Mouse (Mus musculus) MEL (cell line): ENCODE data around the gene Serpinb5. TPM values are rescaled to one million over a fixed set of nuclear protein-coding genes. Genes with fewer than 3 reads are reported as not detected.

Experiments
- DNase-seq: peaks from one replicate; pipeline ENCODE4 v3.0.0; 2011; ENCODE audit warnings: low read depth, low spot score
- H3K27ac ChIP-seq: 2 replicates; pipeline ENCODE4 v1.5.1; 2012; ENCODE audit warnings: low read depth, mild to moderate bottlenecking, control low read depth, low read length, moderate library complexity; ENCODE audit not compliant: control insufficient read depth
- H3K27me3 ChIP-seq, 2 experiments: fragments of 150-350 bp in 1 of 2; sonication (generic) in 1 of 2; 2 replicates each; pipeline ENCODE4 v1.6.1; 2012; ENCODE audit warnings: low read length in 2 of 2, mild to moderate bottlenecking in 2 of 2, improper control_type of control experiment in 1 of 2, moderate library complexity in 1 of 2; ENCODE audit not compliant: insufficient read depth in 2 of 2, control insufficient read depth in 1 of 2
- H3K36me3 ChIP-seq, 2 experiments: 2 replicates each; pipeline ENCODE4 v1.6.1; 2012 to 2014; ENCODE audit warnings: low read length in 2 of 2, improper control_type of control experiment in 1 of 2, inconsistent platforms in 1 of 2, mild to moderate bottlenecking in 1 of 2; ENCODE audit not compliant: insufficient read depth in 2 of 2, control insufficient read depth in 1 of 2
- H3K4me1 ChIP-seq, 2 experiments: fragments of 150-350 bp in 1 of 2; sonication (generic) in 1 of 2; 2 replicates each; pipeline ENCODE4 v1.6.1; 2012; ENCODE audit warnings: low read length in 2 of 2, improper control_type of control experiment in 1 of 2, mild to moderate bottlenecking in 1 of 2; ENCODE audit not compliant: insufficient read depth in 2 of 2, control insufficient read depth in 1 of 2
- H3K4me3 ChIP-seq, 2 experiments: fragments of 150-350 bp in 1 of 2; sonication (generic) in 1 of 2; 2 replicates each; pipeline ENCODE4 v1.5.1; 2012; ENCODE audit warnings: low read depth in 2 of 2, low read length in 2 of 2, mild to moderate bottlenecking in 2 of 2, moderate library complexity in 2 of 2, control low read depth in 1 of 2, improper control_type of control experiment in 1 of 2; ENCODE audit not compliant: control insufficient read depth in 1 of 2, insufficient read depth in 1 of 2
- H3K79me2 ChIP-seq: 2 replicates; pipeline ENCODE4 v1.6.1; 2012; ENCODE audit warnings: mild to moderate bottlenecking, low read length, moderate library complexity; ENCODE audit not compliant: control insufficient read depth, poor library complexity, insufficient read depth
- H3K9ac ChIP-seq: 2 replicates; pipeline ENCODE4 v1.6.1; 2012; ENCODE audit warnings: low read depth, mild to moderate bottlenecking, control low read depth, low read length, moderate library complexity; ENCODE audit not compliant: control insufficient read depth, poor library complexity, severe bottlenecking
- H3K9me3 ChIP-seq: fragments of 150-350 bp; sonication (generic); replicated peaks from 2 replicates; pipeline ENCODE4 v1.6.1; 2012; ENCODE audit warnings: mild to moderate bottlenecking, low read length, improper control_type of control experiment, moderate library complexity; ENCODE audit not compliant: insufficient read depth
- CHD2 ChIP-seq: IDR thresholded peaks from 2 replicates; pipeline ENCODE4 v1.6.1; 2011; ENCODE audit warnings: low read length, improper control_type of control experiment
- CTCF ChIP-seq, 3 experiments: IDR thresholded peaks in 2 of 3; conservative IDR thresholded peaks in 1 of 3; 2 replicates each; pipeline ENCODE4 v1.5.1; 2011 to 2012; ENCODE audit warnings: low read length in 3 of 3, low read depth in 2 of 3, mild to moderate bottlenecking in 2 of 3, improper control_type of control experiment in 1 of 3, inconsistent platforms in 1 of 3, mixed read lengths in 1 of 3, moderate library complexity in 1 of 3; ENCODE audit not compliant: control insufficient read depth in 1 of 3, insufficient read depth in 1 of 3, poor library complexity in 1 of 3, severe bottlenecking in 1 of 3
- GABPA ChIP-seq: IDR thresholded peaks from 2 replicates; pipeline ENCODE4 v1.6.1; 2012; ENCODE audit warnings: low read depth, mild to moderate bottlenecking, inconsistent platforms, low read length, improper control_type of control experiment, moderate library complexity
- GATA1 ChIP-seq: IDR thresholded peaks from 2 replicates; pipeline ENCODE4 v1.6.1; 2011; ENCODE audit warnings: low read depth, low read length, improper control_type of control experiment
- MAFK ChIP-seq: IDR thresholded peaks from 2 replicates; pipeline ENCODE4 v1.6.1; 2011; ENCODE audit warnings: low read depth, mild to moderate bottlenecking, low read length, improper control_type of control experiment, borderline replicate concordance
- MAX ChIP-seq: IDR thresholded peaks from 2 replicates; pipeline ENCODE4 v1.6.1; 2011; ENCODE audit warnings: low read length, improper control_type of control experiment
- MAZ ChIP-seq: IDR thresholded peaks from 2 replicates; pipeline ENCODE4 v1.6.1; 2012; ENCODE audit warnings: low read depth, mild to moderate bottlenecking, inconsistent platforms, low read length, improper control_type of control experiment
- MEF2A ChIP-seq: IDR thresholded peaks from 2 replicates; pipeline ENCODE4 v1.6.1; 2014; ENCODE audit warnings: low read depth, mild to moderate bottlenecking, inconsistent platforms, low read length, improper control_type of control experiment; ENCODE audit not compliant: poor library complexity, insufficient replicate concordance, severe bottlenecking; ENCODE audit errors: extremely low read depth
- MXI1 ChIP-seq: IDR thresholded peaks from 2 replicates; pipeline ENCODE4 v1.6.1; 2011; ENCODE audit warnings: mild to moderate bottlenecking, low read depth, low read length, improper control_type of control experiment
- NELFE ChIP-seq: IDR thresholded peaks from 2 replicates; pipeline ENCODE4 v1.6.1; 2011; ENCODE audit warnings: low read depth, low read length, improper control_type of control experiment
- POLR2A ChIP-seq, 2 experiments: IDR thresholded peaks; 2 replicates each; pipeline ENCODE4 v1.6.1; 2011 to 2012; ENCODE audit warnings: low read length in 2 of 2, mild to moderate bottlenecking in 2 of 2, control low read depth in 1 of 2, improper control_type of control experiment in 1 of 2, low read depth in 1 of 2, moderate library complexity in 1 of 2; ENCODE audit not compliant: control insufficient read depth in 1 of 2, insufficient read depth in 1 of 2, poor library complexity in 1 of 2
- SMC3 ChIP-seq: IDR thresholded peaks from 2 replicates; pipeline ENCODE4 v1.6.1; 2011; ENCODE audit warnings: low read depth, low read length, improper control_type of control experiment
- TBP ChIP-seq: IDR thresholded peaks from 2 replicates; pipeline ENCODE4 v1.8.0; 2011; ENCODE audit warnings: low read depth, low read length, improper control_type of control experiment
- UBTF ChIP-seq: IDR thresholded peaks from 2 replicates; pipeline ENCODE4 v1.6.1; 2012; ENCODE audit warnings: low read depth, mild to moderate bottlenecking, inconsistent platforms, low read length, improper control_type of control experiment, moderate library complexity, borderline replicate concordance; ENCODE audit not compliant: insufficient read depth
- USF2 ChIP-seq, 2 experiments: IDR thresholded peaks; 2 replicates each; pipeline ENCODE4 v1.6.1; 2011 to 2012; ENCODE audit warnings: improper control_type of control experiment in 2 of 2, low read length in 2 of 2, borderline replicate concordance in 1 of 2, inconsistent platforms in 1 of 2, low read depth in 1 of 2, mild to moderate bottlenecking in 1 of 2; ENCODE audit not compliant: insufficient read depth in 1 of 2
- ZKSCAN1 ChIP-seq: IDR thresholded peaks from 2 replicates; pipeline ENCODE4 v1.6.1; 2012; ENCODE audit warnings: low read depth, mild to moderate bottlenecking, inconsistent platforms, low read length, improper control_type of control experiment, moderate library complexity
- ZMIZ1 ChIP-seq: IDR thresholded peaks from 2 replicates; pipeline ENCODE4 v1.6.1; 2012; ENCODE audit warnings: low read depth, mild to moderate bottlenecking, inconsistent platforms, low read length, improper control_type of control experiment, moderate library complexity
- ZNF384 ChIP-seq: IDR thresholded peaks from 2 replicates; pipeline ENCODE4 v1.6.1; 2012; ENCODE audit warnings: low read depth, mild to moderate bottlenecking, inconsistent platforms, low read length, improper control_type of control experiment
- polyA plus RNA-seq, 2 experiments: library from polyadenylated mRNA; stranded (reverse) in 1 of 2; unstranded in 1 of 2; fragments of >175 nt in 1 of 2; fragments of >200 nt in 1 of 2; gene quantifications; 2 replicates each; pipeline versions ENCODE4 v1.2.1 to v1.2.4; 2012; ENCODE audit warnings: low replicate concordance in 2 of 2, low read depth in 1 of 2; ENCODE audit not compliant: insufficient read length in 2 of 2, insufficient read depth in 1 of 2, missing spikeins in 1 of 2
- total RNA-seq: library from RNA; depleted of rRNA; stranded (reverse); fragments of 300-350 nt; gene quantifications from 2 replicates; pipeline ENCODE4 v1.2.3, GENCODE M21; 2012; rRNA removed

Serpinb5 gene
- not detected in 2 replicates for total RNA-seq
- polyA plus RNA-seq: not detected

DNA sequence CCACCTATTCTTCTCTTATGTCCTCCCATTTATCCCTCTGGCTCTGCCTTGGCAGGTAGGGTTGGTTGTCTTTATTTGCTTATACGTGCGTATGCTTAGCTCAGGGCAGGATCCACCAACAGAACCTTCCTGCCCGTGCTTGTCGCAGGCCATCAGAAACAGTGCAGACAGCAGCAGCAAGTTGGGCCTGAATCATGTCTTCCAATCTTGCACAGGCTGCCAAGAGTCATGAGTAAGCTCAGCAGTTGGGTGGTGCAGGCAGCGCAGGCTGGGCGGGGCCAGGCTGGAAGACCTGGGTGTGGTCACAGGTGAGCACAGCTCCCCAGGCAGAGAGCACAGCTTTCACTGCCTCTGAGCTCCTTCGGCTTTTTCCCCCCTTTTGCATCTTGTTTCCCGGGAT lies at the start of gene Serpinb5:
Gene Serpinb5 (plus strand): TSS at position 327 of the 400 bp plus-strand sequence.
- peak; percentile 37 for DNase-seq
- H3K36me3 ChIP-seq: no peaks in the 10 kb centered on the region
- H3K4me1 ChIP-seq: no peaks in the 10 kb centered on the region; a peak in 1 of 4 replicates
- H3K4me3 ChIP-seq: no peak within 1 kb of the TSS
- H3K79me2 ChIP-seq: no peaks in the 10 kb centered on the region
- H3K27ac ChIP-seq: no peak within 1 kb of the TSS
- TF ChIP-seq ZKSCAN1 (no peak), CTCF (IDR thresholded peaks at IDR 0.05 in 2 of 3, conservative IDR thresholded peaks at IDR 0.05 in 1 of 3; ENCODE audit: control insufficient read depth in 1 of 3, insufficient read depth in 1 of 3, low read depth in 2 of 3, low read length in 3 of 3, poor library complexity in 1 of 3, severe bottlenecking in 1 of 3) (no peak), USF2 (IDR thresholded peaks at IDR 0.05; ENCODE audit: borderline replicate concordance in 1 of 2, insufficient read depth in 1 of 2, low read depth in 1 of 2, low read length in 2 of 2) (no peak), CHD2 (no peak), GABPA (no peak), ZMIZ1 (no peak), SMC3 (no peak), MAX (no peak)
- no peak within 1 kb of the TSS for H3K9ac ChIP-seq
- H3K27me3 ChIP-seq: peaks cover 0 to 4% of the 10 kb centered on the region in 2 experiments; a peak in 2 of 4 replicates
- no peaks in the 10 kb centered on the region for H3K9me3 ChIP-seq

DNA sequence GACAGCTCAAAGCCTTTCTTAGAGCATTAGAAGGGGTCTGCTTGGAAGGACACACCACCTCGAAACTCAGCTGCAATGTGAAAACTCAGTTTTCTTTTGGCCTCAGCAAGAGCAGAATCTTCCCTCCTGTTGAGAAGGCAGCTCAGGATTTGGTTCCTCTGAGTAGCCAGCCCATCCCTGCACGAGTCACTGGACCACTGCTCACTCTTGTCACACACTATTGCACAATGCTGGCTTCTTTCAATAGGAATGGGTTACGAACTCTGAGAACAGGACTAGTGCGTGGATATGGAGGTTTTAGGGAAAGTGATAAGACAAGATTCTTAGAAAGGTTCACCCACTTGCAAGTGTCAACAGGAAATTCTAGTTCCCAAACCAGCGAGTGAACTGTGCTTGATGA lies 46.1 kb upstream of the Serpinb5 start:
- Histone ChIP-seq H3K4me1 (peaks cover 3 to 6% of the 10 kb centered on the region in 2 experiments; a peak in 2 of 4 replicates), H3K9ac (no peak overlapping the region), H3K36me3 (peaks cover 0 to 4% of the 10 kb centered on the region in 2 experiments; a peak in 2 of 4 replicates), H3K9me3 (no peaks in the 10 kb centered on the region), H3K4me3 (no peak overlapping the region), H3K27ac (no peak overlapping the region), H3K79me2 (no peaks in the 10 kb centered on the region), H3K27me3 (no peaks in the 10 kb centered on the region)
- no peak for TF ChIP-seq MEF2A
- no peak for TF ChIP-seq MXI1
- TF ChIP-seq MAX: no peak
- TF ChIP-seq ZNF384: no peak
- TF ChIP-seq GATA1: no peak
- no peak for TF ChIP-seq CHD2
- TF ChIP-seq MAZ: no peak
- TF ChIP-seq TBP: no peak
- no peak for TF ChIP-seq NELFE
- no peak for TF ChIP-seq UBTF
- no peak for TF ChIP-seq MAFK
- TF ChIP-seq POLR2A (IDR thresholded peaks at IDR 0.05; ENCODE audit: control insufficient read depth in 1 of 2, insufficient read depth in 1 of 2, low read depth in 1 of 2, low read length in 2 of 2, poor library complexity in 1 of 2): no peak
- peak; percentile 38 for DNase-seq
